Mouse (Mus musculus) brain, adult 2 months (tissue): Measurements from ENCODE around the gene Cldn34d.

Experiments
- DNase-seq: peaks from one replicate; pipeline ENCODE4 v3.0.0; 2011; ENCODE audit warnings: low read depth, low spot score

The Cldn34d gene

GRCm38 (mm10) chrX:76602824-76603223, at the start of gene Cldn34d:
Gene Cldn34d (minus strand): TSS chrX:76602924.
- no peak for DNase-seq

DNA sequence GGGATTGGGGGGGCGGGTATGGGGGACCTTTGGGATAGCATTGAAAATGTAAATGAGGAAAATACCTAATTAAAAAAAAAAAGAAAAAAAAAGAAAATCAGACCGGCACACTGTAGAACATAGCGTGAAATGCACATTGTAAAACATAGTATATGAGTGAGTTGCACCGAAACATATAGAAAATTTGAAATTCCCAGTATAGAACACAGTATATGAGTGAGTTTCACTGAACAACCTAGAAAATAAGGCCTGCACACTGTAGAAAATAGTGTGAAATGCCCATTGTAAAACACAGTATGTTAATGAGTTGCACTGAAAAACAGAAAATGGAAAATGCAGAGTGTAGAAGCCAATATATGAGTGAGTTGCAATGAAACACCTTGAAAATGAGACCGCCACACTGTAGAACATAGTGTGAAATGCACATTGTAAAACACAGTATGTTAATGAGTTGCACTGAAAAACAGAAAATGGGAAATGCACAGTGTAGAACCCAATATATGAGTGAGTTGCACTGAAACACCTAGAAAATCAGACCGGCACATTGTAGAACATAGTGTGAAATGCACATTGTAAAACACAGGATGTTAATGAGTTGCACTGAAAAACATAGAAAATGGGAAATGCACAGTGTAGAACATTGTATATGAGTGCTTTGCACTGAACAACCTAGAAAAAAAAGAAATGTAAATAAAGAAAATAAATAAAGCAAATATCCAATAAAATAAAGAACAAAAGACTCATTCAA, 4.1 kb downstream of the Cldn34d start:
- DNase-seq: peak; percentile 67
